Mouse (Mus musculus): ENCODE results near the gene Upk3bl.

GRCm38 (mm10) chr5:136075076-136075475 is 20.8 kb downstream of the Upk3bl start:
- no peak for TF ChIP-seq CTCF (IDR thresholded peaks at IDR 0.05; ENCODE audit: low read depth, low read length)
- TF ChIP-seq POLR2A (IDR thresholded peaks at IDR 0.05; ENCODE audit: insufficient read depth, low read length) = no peak

Data from ES-Bruce4 (cell line).